8 mouse cellular contexts compared by ENCODE assay signal in genomic region chr12:117993499-117993898, GRCm38 (mm10).
DNase-seq lines count a peak whose midpoint lies in the region.

No protein-coding gene starts in this region.

- peak; percentile 30 for DNase-seq in adrenal gland, adult 8-10 months
- peak; percentile 87 for DNase-seq in embryonic facial prominence, embryonic 10.5 days (ENCODE audit: low spot score)
- peak; percentile 63 to 76 for DNase-seq in heart, adult 18-20 months
- DNase-seq in kidney, adult 11 months: peak; percentile 64
- DNase-seq in left cerebral cortex, postnatal 36 days (ENCODE audit: low spot score in 2 of 2): peak; percentile 32 to 47
- DNase-seq in midbrain, embryonic 10.5 days (ENCODE audit: low spot score): peak; percentile 86
- DNase-seq in right cerebral cortex, postnatal 4 days: peak; percentile 67
- DNase-seq in urinary bladder, postnatal 4 days (ENCODE audit: low spot score in 2 of 2): peak; percentile 66 to 78

- H3K4me3 ChIP-seq in embryonic facial prominence, embryonic 10.5 days: no peak overlapping the region
- H3K4me3 ChIP-seq in midbrain, embryonic 10.5 days: no peak overlapping the region

- peaks cover 18% of the 10 kb centered on the region for H3K4me1 ChIP-seq in embryonic facial prominence, embryonic 10.5 days
- H3K4me1 ChIP-seq in midbrain, embryonic 10.5 days: peaks cover 21% of the 10 kb centered on the region

- intact Hi-C loops in left cerebral cortex, postnatal 36 days (cut with DNase I): loop anchor here (5.0 kb wide), 1 partner anchor 464 kb away; no protein-coding TSS in a partner anchor

- H3K36me3 ChIP-seq in embryonic facial prominence, embryonic 10.5 days (replicated peaks): no peaks in the 10 kb centered on the region
- H3K36me3 ChIP-seq in midbrain, embryonic 10.5 days: no peaks in the 10 kb centered on the region

- WGBS in embryonic facial prominence, embryonic 10.5 days: 1% methylated on average over 7 of the region's 7 CpGs
- 2% methylated on average over 7 of the region's 7 CpGs for WGBS in midbrain, embryonic 10.5 days

- H3K9me3 ChIP-seq in embryonic facial prominence, embryonic 10.5 days: no peaks in the 10 kb centered on the region
- H3K9me3 ChIP-seq in midbrain, embryonic 10.5 days (replicated peaks): no peaks in the 10 kb centered on the region

- peaks cover 47% of the 10 kb centered on the region for H3K27me3 ChIP-seq in embryonic facial prominence, embryonic 10.5 days (replicated peaks; ENCODE audit: low read depth, poor library complexity, severe bottlenecking)
- H3K27me3 ChIP-seq in midbrain, embryonic 10.5 days (ENCODE audit: low read depth, poor library complexity, severe bottlenecking): peaks cover 42% of the 10 kb centered on the region

- no peak overlapping the region for H3K27ac ChIP-seq in embryonic facial prominence, embryonic 10.5 days (replicated peaks)
- H3K27ac ChIP-seq in midbrain, embryonic 10.5 days (replicated peaks): no peak overlapping the region

Comparison
In these comparisons a context has a peak if more than half of its experiments do, and no peak if none do; other contexts are left out.
1. DNase-seq: peak in every context shown above with its lines; median percentile 87 in embryonic facial prominence, embryonic 10.5 days; 86 in midbrain, embryonic 10.5 days; 72 in urinary bladder, postnatal 4 days; 70 in heart, adult 18-20 months; 67 in right cerebral cortex, postnatal 4 days; 64 in kidney, adult 11 months; 40 in left cerebral cortex, postnatal 36 days; 30 in adrenal gland, adult 8-10 months.